Mouse (Mus musculus): ENCODE measurements around the gene Glis1. TPM values are rescaled to one million over a fixed set of nuclear protein-coding genes. Genes with fewer than 3 reads are reported as not detected.
A peak's percentile ranks its signal among the peaks of the same experiment; 100 is the strongest.
"Not testable (repeated sequence)": the region's sequence is repeated elsewhere in the genome, so short reads cannot be mapped to it uniquely, and the experiment has no call there.

Glis1 gene
- total and polyA plus RNA-seq, 2 experiments from 2014 or later = 0.11 TPM; not detected in 1

DNA sequence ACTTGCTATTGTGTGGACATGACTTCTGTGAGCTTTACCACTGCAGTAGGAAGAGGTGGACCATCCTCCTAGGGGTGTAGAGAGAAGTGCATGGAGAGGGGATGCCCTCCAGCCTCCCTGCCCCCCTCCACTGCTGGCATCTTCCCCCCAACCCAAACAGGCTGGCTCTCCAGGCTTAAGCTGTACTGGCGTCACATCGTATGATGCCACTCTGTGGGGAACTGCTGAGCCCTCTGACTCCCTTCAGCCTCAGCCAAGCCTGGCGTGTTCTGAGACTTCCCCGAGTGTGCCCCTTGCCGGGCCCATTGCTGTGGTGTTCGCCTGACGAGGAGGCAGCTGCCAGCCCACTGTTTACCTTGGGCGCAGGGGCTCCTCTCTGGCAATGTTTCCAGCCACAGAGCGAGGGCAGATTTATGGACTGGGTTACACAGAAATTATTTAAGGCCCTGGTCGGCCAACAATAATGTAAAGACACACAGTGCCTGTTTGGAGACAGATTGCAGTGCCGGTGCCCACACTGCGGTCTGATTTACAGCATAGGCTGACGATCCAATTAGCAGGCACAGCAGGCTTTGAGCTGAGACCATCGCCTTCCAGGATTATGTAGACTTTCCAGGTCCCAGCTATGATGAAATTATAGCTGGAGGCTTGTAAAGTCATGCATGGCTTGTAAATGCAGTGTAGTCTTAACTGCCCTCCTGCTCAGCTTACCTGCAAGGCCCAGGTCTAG lies 156.6 kb downstream of the Glis1 start:
- ATAC-seq (ENCODE audit: insufficient read depth, low read depth) = no peak
- TF ChIP-seq EP300 (IDR thresholded peaks at IDR 0.05; ENCODE audit: low read depth) (no peak), CTCF (IDR thresholded peaks at IDR 0.05; ENCODE audit: low read depth) (no peak)
- DNase-seq (ENCODE audit: low spot score) = no peak

DNA sequence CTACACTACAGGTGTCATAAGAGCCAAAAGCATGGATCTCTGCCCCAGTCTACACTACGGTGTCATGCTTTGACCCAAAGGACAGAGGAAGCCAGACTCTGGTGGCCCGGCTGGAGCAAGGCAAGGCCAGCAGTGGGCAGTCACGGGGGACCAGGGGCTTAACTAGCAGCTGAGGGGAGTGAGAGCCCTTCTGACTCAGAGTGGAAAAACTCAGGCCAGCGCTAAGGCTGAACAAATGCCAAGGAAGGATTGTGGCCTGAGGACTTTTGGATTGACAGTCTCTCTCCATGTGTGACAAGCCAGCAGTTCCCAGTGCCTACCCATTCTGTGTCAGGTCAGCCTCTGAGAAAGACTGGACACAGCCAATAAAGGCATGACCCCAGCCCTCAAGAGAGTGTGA lies 159.0 kb downstream of the Glis1 start:
- ATAC-seq (ENCODE audit: insufficient read depth, low read depth) (no peak), DNase-seq (ENCODE audit: low spot score) (no peak)
- no peak overlapping the region for H3K9ac ChIP-seq (replicated peaks; ENCODE audit: low read depth, low read length)
- no peaks in the 10 kb centered on the region for H3K36me3 ChIP-seq (replicated peaks; ENCODE audit: control insufficient read depth, insufficient read depth, low read length)
- TF ChIP-seq EP300 (IDR thresholded peaks at IDR 0.05; ENCODE audit: low read depth) (no peak), CTCF (IDR thresholded peaks at IDR 0.05; ENCODE audit: low read depth) (no peak)
- no peaks in the 10 kb centered on the region for H3K27me3 ChIP-seq (ENCODE audit: control insufficient read depth, insufficient read depth, low read length)
- H3K4me1 ChIP-seq (ENCODE audit: control insufficient read depth, insufficient read depth) = peaks cover 15% of the 10 kb centered on the region
- H3K9me3 ChIP-seq (replicated peaks; ENCODE audit: control insufficient read depth, low read length) = no peaks in the 10 kb centered on the region
- WGBS = 76% methylated on average over 4 of the region's 4 CpGs
- H3K4me2 ChIP-seq (ENCODE audit: low read depth, low read length) = no peak overlapping the region
- H3K4me3 ChIP-seq (ENCODE audit: low read depth, low read length) = no peak overlapping the region
- no peak overlapping the region for H3K27ac ChIP-seq (ENCODE audit: low read depth)

More for the DNA sequence above, 156.6 kb downstream of the Glis1 start:
- no peak overlapping the region for H3K27ac ChIP-seq (ENCODE audit: low read depth)
- H3K4me1 ChIP-seq (ENCODE audit: control insufficient read depth, insufficient read depth) = no peaks in the 10 kb centered on the region
- no peaks in the 10 kb centered on the region for H3K36me3 ChIP-seq (replicated peaks; ENCODE audit: control insufficient read depth, insufficient read depth, low read length)
- H3K4me3 ChIP-seq (ENCODE audit: low read depth, low read length) = no peak overlapping the region
- WGBS = 79% methylated on average over 14 of the region's 14 CpGs
- H3K4me2 ChIP-seq (ENCODE audit: low read depth, low read length) = no peak overlapping the region
- no peak overlapping the region for H3K9ac ChIP-seq (replicated peaks; ENCODE audit: low read depth, low read length)
- no peaks in the 10 kb centered on the region for H3K9me3 ChIP-seq (replicated peaks; ENCODE audit: control insufficient read depth, low read length)
- H3K27me3 ChIP-seq (ENCODE audit: control insufficient read depth, insufficient read depth, low read length) = no peaks in the 10 kb centered on the region

DNA sequence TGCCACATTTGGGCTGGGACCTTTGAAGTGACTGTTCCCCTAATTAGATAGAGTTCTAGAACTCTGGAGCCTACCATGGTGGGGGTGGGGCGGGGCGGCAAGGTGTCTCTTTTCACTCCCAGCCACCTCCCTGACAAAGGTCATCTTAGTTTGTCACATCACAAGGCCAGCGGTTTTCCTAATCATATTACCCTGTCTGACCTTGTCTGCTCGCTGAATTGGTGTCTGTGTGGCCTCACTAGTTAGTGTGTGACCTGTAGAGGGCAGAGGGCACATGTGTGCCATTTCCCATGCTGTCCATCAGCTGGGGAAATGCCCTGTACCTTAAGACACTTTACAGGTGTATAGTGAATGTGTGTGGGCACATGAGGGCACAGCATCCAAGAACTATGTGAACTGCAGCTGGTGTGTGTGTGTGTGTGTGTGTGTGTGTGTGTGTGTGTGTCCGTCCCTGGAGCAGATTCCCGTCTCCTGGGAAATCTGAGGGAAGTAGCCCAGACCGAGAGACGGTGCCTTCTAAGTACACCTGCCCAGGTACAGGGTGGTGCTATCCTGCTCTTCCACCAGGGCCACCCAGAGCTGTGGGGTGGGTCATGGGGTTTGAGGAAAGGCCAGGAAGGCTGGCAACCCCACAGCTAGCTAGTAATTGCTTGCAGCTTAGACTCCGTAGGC lies 163.0 kb downstream of the Glis1 start:
- H3K4me1 ChIP-seq (ENCODE audit: control insufficient read depth, insufficient read depth) = peaks cover 15% of the 10 kb centered on the region
- H3K9ac ChIP-seq (replicated peaks; ENCODE audit: low read depth, low read length) = no peak overlapping the region

DNA sequence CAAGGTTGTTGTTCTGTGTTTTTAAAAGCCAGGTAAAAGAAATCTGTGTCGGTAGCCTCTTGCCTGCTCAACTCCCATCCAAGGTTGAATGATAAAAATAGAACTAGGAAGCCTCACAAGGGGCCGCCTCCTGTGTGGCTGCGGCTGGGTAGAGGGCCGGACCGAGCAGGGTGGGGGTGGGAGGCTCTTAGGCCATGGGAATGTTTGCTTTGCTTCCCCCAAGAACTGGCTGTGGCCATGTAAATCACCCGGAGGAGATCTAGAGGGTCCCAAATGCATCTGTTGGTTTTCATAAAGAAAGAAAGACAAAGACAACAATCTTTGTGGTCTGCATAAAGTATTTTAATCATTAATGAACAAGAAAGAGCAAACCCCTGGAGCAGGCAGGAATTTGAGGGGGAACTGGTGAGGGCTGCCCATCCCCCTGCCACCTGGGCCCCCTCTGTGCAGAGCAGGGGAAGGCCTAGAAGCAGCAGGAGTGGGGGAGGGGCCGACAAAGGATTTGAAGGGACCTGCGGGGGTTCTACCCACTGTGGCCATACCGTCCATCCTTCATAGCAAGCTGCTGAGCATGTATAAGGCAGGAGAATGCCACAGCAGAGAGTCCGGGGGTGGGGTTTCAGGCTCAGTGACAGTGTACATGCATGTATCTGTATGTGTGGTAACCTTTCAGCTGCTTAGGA lies 163.6 kb downstream of the Glis1 start:
- peak; percentile 31 for DNase-seq (ENCODE audit: low spot score)
- TF ChIP-seq EP300 (IDR thresholded peaks at IDR 0.05; ENCODE audit: low read depth) = no peak
- TF ChIP-seq CTCF (IDR thresholded peaks at IDR 0.05; ENCODE audit: low read depth) = no peak
- H3K27me3 ChIP-seq (ENCODE audit: control insufficient read depth, insufficient read depth, low read length) = no peaks in the 10 kb centered on the region
- H3K4me1 ChIP-seq (ENCODE audit: control insufficient read depth, insufficient read depth) = peaks cover 15% of the 10 kb centered on the region
- H3K36me3 ChIP-seq (replicated peaks; ENCODE audit: control insufficient read depth, insufficient read depth, low read length) = no peaks in the 10 kb centered on the region
- no peak overlapping the region for H3K4me3 ChIP-seq (ENCODE audit: low read depth, low read length)
- WGBS = 19% methylated on average over 10 of the region's 10 CpGs
- 0 out of 2 replicates have a peak overlapping the region, but pooled peaks have one; percentile 28 for H3K27ac ChIP-seq (ENCODE audit: low read depth)
- no peaks in the 10 kb centered on the region for H3K9me3 ChIP-seq (replicated peaks; ENCODE audit: control insufficient read depth, low read length)
- H3K9ac ChIP-seq (replicated peaks; ENCODE audit: low read depth, low read length) = no peak overlapping the region
- peak; percentile 82 for ATAC-seq (ENCODE audit: insufficient read depth, low read depth)
- H3K4me2 ChIP-seq (ENCODE audit: low read depth, low read length) = peak overlapping the region; percentile 27; the same call in 1 of the 2 replicates

More for the DNA sequence above, 163.0 kb downstream of the Glis1 start:
- TF ChIP-seq EP300 (IDR thresholded peaks at IDR 0.05; ENCODE audit: low read depth) (no peak), CTCF (IDR thresholded peaks at IDR 0.05; ENCODE audit: low read depth) (no peak)
- peak overlapping the region; percentile 27; the same call in 1 of the 2 replicates for H3K4me2 ChIP-seq (ENCODE audit: low read depth, low read length)
- WGBS = 40% methylated on average over 9 of the region's 9 CpGs
- no peak for DNase-seq (ENCODE audit: low spot score)
- ATAC-seq (ENCODE audit: insufficient read depth, low read depth) = peak; percentile 14; the same call in 1 of the 2 replicates
- H3K27me3 ChIP-seq (ENCODE audit: control insufficient read depth, insufficient read depth, low read length) = no peaks in the 10 kb centered on the region
- no peaks in the 10 kb centered on the region for H3K9me3 ChIP-seq (replicated peaks; ENCODE audit: control insufficient read depth, low read length)
- H3K4me3 ChIP-seq (ENCODE audit: low read depth, low read length) = no peak overlapping the region
- no peaks in the 10 kb centered on the region for H3K36me3 ChIP-seq (replicated peaks; ENCODE audit: control insufficient read depth, insufficient read depth, low read length)
- 0 out of 2 replicates have a peak overlapping the region, but pooled peaks have one; percentile 28 for H3K27ac ChIP-seq (ENCODE audit: low read depth)

DNA sequence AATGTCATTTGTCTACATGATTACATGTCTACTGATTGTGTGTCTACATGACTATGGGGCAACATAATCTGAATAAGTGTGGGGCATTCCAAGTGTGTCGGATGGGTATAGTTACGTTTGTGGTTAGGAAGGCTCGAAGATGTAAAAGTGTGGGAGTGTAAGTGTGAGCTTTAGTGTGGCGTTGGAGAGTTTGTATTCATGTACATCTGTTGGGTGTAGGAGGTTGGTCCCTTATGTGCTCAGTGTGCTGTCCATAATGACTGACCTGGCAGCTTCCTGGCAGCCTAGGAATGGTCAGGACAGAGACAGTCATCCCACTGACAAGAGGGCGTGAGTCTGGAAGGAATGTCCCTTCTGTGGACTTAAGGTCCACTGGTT lies 164.2 kb downstream of the Glis1 start:
- not testable (repeated sequence) for DNase-seq (ENCODE audit: low spot score); H3K36me3 ChIP-seq (replicated peaks; ENCODE audit: control insufficient read depth, insufficient read depth, low read length); H3K4me2 ChIP-seq (ENCODE audit: low read depth, low read length); H3K9me3 ChIP-seq (replicated peaks; ENCODE audit: control insufficient read depth, low read length); H3K9ac ChIP-seq (replicated peaks; ENCODE audit: low read depth, low read length); H3K27me3 ChIP-seq (ENCODE audit: control insufficient read depth, insufficient read depth, low read length); ATAC-seq (ENCODE audit: insufficient read depth, low read depth); H3K4me3 ChIP-seq (ENCODE audit: low read depth, low read length); H3K27ac ChIP-seq (ENCODE audit: low read depth)
- peaks cover 15% of the 10 kb centered on the region for H3K4me1 ChIP-seq (ENCODE audit: control insufficient read depth, insufficient read depth)
- 88% methylated on average over 5 of the region's 5 CpGs for WGBS

All from heart, postnatal 0 days (tissue).